Mouse (Mus musculus) MEL (cell line): ENCODE data around the gene Tubgcp6. TPM values are rescaled to one million over a fixed set of nuclear protein-coding genes. Genes with fewer than 3 reads are reported as not detected.

Experiments used
- DNase-seq: peaks from one replicate; pipeline ENCODE4 v3.0.0; 2011; ENCODE audit warnings: low read depth, low spot score
- H3K27ac ChIP-seq: 2 replicates; pipeline ENCODE4 v1.5.1; 2012; ENCODE audit warnings: low read depth, mild to moderate bottlenecking, control low read depth, low read length, moderate library complexity; ENCODE audit not compliant: control insufficient read depth
- H3K27me3 ChIP-seq, 2 experiments: fragments of 150-350 bp in 1 of 2; sonication (generic) in 1 of 2; 2 replicates each; pipeline ENCODE4 v1.6.1; 2012; ENCODE audit warnings: low read length in 2 of 2, mild to moderate bottlenecking in 2 of 2, improper control_type of control experiment in 1 of 2, moderate library complexity in 1 of 2; ENCODE audit not compliant: insufficient read depth in 2 of 2, control insufficient read depth in 1 of 2
- H3K36me3 ChIP-seq, 2 experiments: 2 replicates each; pipeline ENCODE4 v1.6.1; 2012 to 2014; ENCODE audit warnings: low read length in 2 of 2, improper control_type of control experiment in 1 of 2, inconsistent platforms in 1 of 2, mild to moderate bottlenecking in 1 of 2; ENCODE audit not compliant: insufficient read depth in 2 of 2, control insufficient read depth in 1 of 2
- H3K4me1 ChIP-seq, 2 experiments: fragments of 150-350 bp in 1 of 2; sonication (generic) in 1 of 2; 2 replicates each; pipeline ENCODE4 v1.6.1; 2012; ENCODE audit warnings: low read length in 2 of 2, improper control_type of control experiment in 1 of 2, mild to moderate bottlenecking in 1 of 2; ENCODE audit not compliant: insufficient read depth in 2 of 2, control insufficient read depth in 1 of 2
- H3K4me3 ChIP-seq, 2 experiments: fragments of 150-350 bp in 1 of 2; sonication (generic) in 1 of 2; 2 replicates each; pipeline ENCODE4 v1.5.1; 2012; ENCODE audit warnings: low read depth in 2 of 2, low read length in 2 of 2, mild to moderate bottlenecking in 2 of 2, moderate library complexity in 2 of 2, control low read depth in 1 of 2, improper control_type of control experiment in 1 of 2; ENCODE audit not compliant: control insufficient read depth in 1 of 2, insufficient read depth in 1 of 2
- H3K79me2 ChIP-seq: 2 replicates; pipeline ENCODE4 v1.6.1; 2012; ENCODE audit warnings: mild to moderate bottlenecking, low read length, moderate library complexity; ENCODE audit not compliant: control insufficient read depth, poor library complexity, insufficient read depth
- H3K9ac ChIP-seq: 2 replicates; pipeline ENCODE4 v1.6.1; 2012; ENCODE audit warnings: low read depth, mild to moderate bottlenecking, control low read depth, low read length, moderate library complexity; ENCODE audit not compliant: control insufficient read depth, poor library complexity, severe bottlenecking
- H3K9me3 ChIP-seq: fragments of 150-350 bp; sonication (generic); replicated peaks from 2 replicates; pipeline ENCODE4 v1.6.1; 2012; ENCODE audit warnings: mild to moderate bottlenecking, low read length, improper control_type of control experiment, moderate library complexity; ENCODE audit not compliant: insufficient read depth
- BHLHE40 ChIP-seq: IDR thresholded peaks from 2 replicates; pipeline ENCODE4 v1.6.1; 2012; ENCODE audit warnings: low read depth, mild to moderate bottlenecking, inconsistent platforms, low read length, improper control_type of control experiment, borderline replicate concordance
- CHD1 ChIP-seq: IDR thresholded peaks from 2 replicates; pipeline ENCODE4 v1.6.1; 2012; ENCODE audit warnings: low read depth, mild to moderate bottlenecking, inconsistent platforms, low read length, improper control_type of control experiment
- CTCF ChIP-seq, 3 experiments: IDR thresholded peaks in 2 of 3; conservative IDR thresholded peaks in 1 of 3; 2 replicates each; pipeline ENCODE4 v1.5.1; 2011 to 2012; ENCODE audit warnings: low read length in 3 of 3, low read depth in 2 of 3, mild to moderate bottlenecking in 2 of 3, improper control_type of control experiment in 1 of 3, inconsistent platforms in 1 of 3, mixed read lengths in 1 of 3, moderate library complexity in 1 of 3; ENCODE audit not compliant: control insufficient read depth in 1 of 3, insufficient read depth in 1 of 3, poor library complexity in 1 of 3, severe bottlenecking in 1 of 3
- E2F4 ChIP-seq: IDR thresholded peaks from 2 replicates; pipeline ENCODE4 v1.6.1; 2011; ENCODE audit warnings: low read depth, low read length, improper control_type of control experiment, borderline replicate concordance
- ELF1 ChIP-seq: IDR thresholded peaks from 2 replicates; pipeline ENCODE4 v1.6.1; 2014; ENCODE audit warnings: low read depth, mild to moderate bottlenecking, inconsistent platforms, low read length, improper control_type of control experiment, moderate library complexity
- EP300 ChIP-seq, 2 experiments: IDR thresholded peaks; 2 replicates each; pipeline ENCODE4 v1.6.1; 2011; ENCODE audit warnings: improper control_type of control experiment in 2 of 2, low read length in 2 of 2, low read depth in 1 of 2, mild to moderate bottlenecking in 1 of 2
- ETS1 ChIP-seq: IDR thresholded peaks from 2 replicates; pipeline ENCODE4 v1.6.1; 2012; ENCODE audit warnings: low read depth, mild to moderate bottlenecking, inconsistent platforms, low read length, improper control_type of control experiment, moderate library complexity
- GABPA ChIP-seq: IDR thresholded peaks from 2 replicates; pipeline ENCODE4 v1.6.1; 2012; ENCODE audit warnings: low read depth, mild to moderate bottlenecking, inconsistent platforms, low read length, improper control_type of control experiment, moderate library complexity
- GATA1 ChIP-seq: IDR thresholded peaks from 2 replicates; pipeline ENCODE4 v1.6.1; 2011; ENCODE audit warnings: low read depth, low read length, improper control_type of control experiment
- HCFC1 ChIP-seq: IDR thresholded peaks from 2 replicates; pipeline ENCODE4 v1.6.1; 2012; ENCODE audit warnings: low read depth, mild to moderate bottlenecking, inconsistent platforms, low read length, improper control_type of control experiment, moderate library complexity
- JUND ChIP-seq: IDR thresholded peaks from 2 replicates; pipeline ENCODE4 v1.6.1; 2011; ENCODE audit warnings: low read depth, mild to moderate bottlenecking, improper control_type of control experiment, low read length
- MAFK ChIP-seq: IDR thresholded peaks from 2 replicates; pipeline ENCODE4 v1.6.1; 2011; ENCODE audit warnings: low read depth, mild to moderate bottlenecking, low read length, improper control_type of control experiment, borderline replicate concordance
- MAZ ChIP-seq: IDR thresholded peaks from 2 replicates; pipeline ENCODE4 v1.6.1; 2012; ENCODE audit warnings: low read depth, mild to moderate bottlenecking, inconsistent platforms, low read length, improper control_type of control experiment
- MEF2A ChIP-seq: IDR thresholded peaks from 2 replicates; pipeline ENCODE4 v1.6.1; 2014; ENCODE audit warnings: low read depth, mild to moderate bottlenecking, inconsistent platforms, low read length, improper control_type of control experiment; ENCODE audit not compliant: poor library complexity, insufficient replicate concordance, severe bottlenecking; ENCODE audit errors: extremely low read depth
- MYB ChIP-seq: IDR thresholded peaks from 2 replicates; pipeline ENCODE4 v1.6.1; 2011; ENCODE audit warnings: mild to moderate bottlenecking, low read depth, low read length, improper control_type of control experiment
- NRF1 ChIP-seq: IDR thresholded peaks from 2 replicates; pipeline ENCODE4 v1.6.1; 2014; ENCODE audit warnings: low read depth, mild to moderate bottlenecking, inconsistent platforms, low read length, improper control_type of control experiment, moderate library complexity; ENCODE audit not compliant: poor library complexity, insufficient read depth, severe bottlenecking
- POLR2A ChIP-seq, 2 experiments: IDR thresholded peaks; 2 replicates each; pipeline ENCODE4 v1.6.1; 2011 to 2012; ENCODE audit warnings: low read length in 2 of 2, mild to moderate bottlenecking in 2 of 2, control low read depth in 1 of 2, improper control_type of control experiment in 1 of 2, low read depth in 1 of 2, moderate library complexity in 1 of 2; ENCODE audit not compliant: control insufficient read depth in 1 of 2, insufficient read depth in 1 of 2, poor library complexity in 1 of 2
- POLR2AphosphoS2 ChIP-seq: IDR thresholded peaks from 2 replicates; pipeline ENCODE4 v1.6.1; 2011; ENCODE audit warnings: low read length, improper control_type of control experiment
- POLR2AphosphoS5 ChIP-seq: IDR thresholded peaks from 2 replicates; pipeline ENCODE4 v1.6.1; 2012; ENCODE audit warnings: low read depth, borderline replicate concordance, mild to moderate bottlenecking, inconsistent platforms, low read length, moderate library complexity, mixed read lengths
- RCOR1 ChIP-seq: IDR thresholded peaks from 2 replicates; pipeline ENCODE4 v1.6.1; 2012; ENCODE audit warnings: low read depth, mild to moderate bottlenecking, inconsistent platforms, low read length, improper control_type of control experiment
- SIN3A ChIP-seq: IDR thresholded peaks from 2 replicates; pipeline ENCODE4 v1.6.1; 2012; ENCODE audit warnings: low read length, improper control_type of control experiment, inconsistent platforms
- TAL1 ChIP-seq: IDR thresholded peaks from 2 replicates; pipeline ENCODE4 v1.6.1; 2012; ENCODE audit warnings: mild to moderate bottlenecking, inconsistent platforms, low read length, moderate library complexity, mixed read lengths
- TBP ChIP-seq: IDR thresholded peaks from 2 replicates; pipeline ENCODE4 v1.8.0; 2011; ENCODE audit warnings: low read depth, low read length, improper control_type of control experiment
- UBTF ChIP-seq: IDR thresholded peaks from 2 replicates; pipeline ENCODE4 v1.6.1; 2012; ENCODE audit warnings: low read depth, mild to moderate bottlenecking, inconsistent platforms, low read length, improper control_type of control experiment, moderate library complexity, borderline replicate concordance; ENCODE audit not compliant: insufficient read depth
- USF1 ChIP-seq: IDR thresholded peaks from 2 replicates; pipeline ENCODE4 v1.6.1; 2014; ENCODE audit warnings: low read depth, mild to moderate bottlenecking, inconsistent platforms, low read length, improper control_type of control experiment, moderate library complexity
- USF2 ChIP-seq, 2 experiments: IDR thresholded peaks; 2 replicates each; pipeline ENCODE4 v1.6.1; 2011 to 2012; ENCODE audit warnings: improper control_type of control experiment in 2 of 2, low read length in 2 of 2, borderline replicate concordance in 1 of 2, inconsistent platforms in 1 of 2, low read depth in 1 of 2, mild to moderate bottlenecking in 1 of 2; ENCODE audit not compliant: insufficient read depth in 1 of 2
- ZC3H11A ChIP-seq: IDR thresholded peaks from 2 replicates; pipeline ENCODE4 v1.6.1; 2012; ENCODE audit warnings: low read depth, mild to moderate bottlenecking, inconsistent platforms, low read length, improper control_type of control experiment
- ZKSCAN1 ChIP-seq: IDR thresholded peaks from 2 replicates; pipeline ENCODE4 v1.6.1; 2012; ENCODE audit warnings: low read depth, mild to moderate bottlenecking, inconsistent platforms, low read length, improper control_type of control experiment, moderate library complexity
- ZMIZ1 ChIP-seq: IDR thresholded peaks from 2 replicates; pipeline ENCODE4 v1.6.1; 2012; ENCODE audit warnings: low read depth, mild to moderate bottlenecking, inconsistent platforms, low read length, improper control_type of control experiment, moderate library complexity
- ZNF384 ChIP-seq: IDR thresholded peaks from 2 replicates; pipeline ENCODE4 v1.6.1; 2012; ENCODE audit warnings: low read depth, mild to moderate bottlenecking, inconsistent platforms, low read length, improper control_type of control experiment
- polyA plus RNA-seq, 2 experiments: library from polyadenylated mRNA; stranded (reverse) in 1 of 2; unstranded in 1 of 2; fragments of >175 nt in 1 of 2; fragments of >200 nt in 1 of 2; gene quantifications; 2 replicates each; pipeline versions ENCODE4 v1.2.1 to v1.2.4; 2012; ENCODE audit warnings: low replicate concordance in 2 of 2, low read depth in 1 of 2; ENCODE audit not compliant: insufficient read length in 2 of 2, insufficient read depth in 1 of 2, missing spikeins in 1 of 2
- total RNA-seq: library from RNA; depleted of rRNA; stranded (reverse); fragments of 300-350 nt; gene quantifications from 2 replicates; pipeline ENCODE4 v1.2.3, GENCODE M21; 2012

The Tubgcp6 gene
- total and polyA plus RNA-seq, 3 experiments, result 17.5 to 25.3 TPM; not detected in 1

GRCm38 (mm10) chr15:89083906-89084305 lies 39.0 kb downstream of the Tubgcp6 start:
- Histone ChIP-seq H3K27ac (no peak overlapping the region), H3K79me2 (0 out of 2 replicates have a peak, but pooled peaks cover 2% of the 10 kb centered on the region), H3K36me3 (peaks cover under 1 to 7% of the 10 kb centered on the region in 2 experiments; a peak in 2 of 4 replicates), H3K27me3 (no peaks in the 10 kb centered on the region), H3K4me1 (peaks cover 0 to under 1% of the 10 kb centered on the region in 2 experiments; a peak in 1 of 4 replicates), H3K4me3 (no peak overlapping the region), H3K9me3 (no peaks in the 10 kb centered on the region), H3K9ac (no peak overlapping the region)
- DNase-seq, result no peak
- TF ChIP-seq MAZ (no peak), MAFK (no peak), UBTF (no peak), CTCF (IDR thresholded peaks at IDR 0.05 in 2 of 3, conservative IDR thresholded peaks at IDR 0.05 in 1 of 3; ENCODE audit: control insufficient read depth in 1 of 3, insufficient read depth in 1 of 3, low read depth in 2 of 3, low read length in 3 of 3, poor library complexity in 1 of 3, severe bottlenecking in 1 of 3) (no peak), EP300 (IDR thresholded peaks at IDR 0.05; ENCODE audit: low read depth in 1 of 2, low read length in 2 of 2) (no peak), POLR2AphosphoS5 (no peak), ZMIZ1 (no peak), TBP (no peak), USF2 (IDR thresholded peaks at IDR 0.05; ENCODE audit: borderline replicate concordance in 1 of 2, insufficient read depth in 1 of 2, low read depth in 1 of 2, low read length in 2 of 2) (no peak), MYB (no peak), ELF1 (no peak), MEF2A (no peak), TAL1 (no peak), POLR2A (IDR thresholded peaks at IDR 0.05; ENCODE audit: control insufficient read depth in 1 of 2, insufficient read depth in 1 of 2, low read depth in 1 of 2, low read length in 2 of 2, poor library complexity in 1 of 2) (no peak), GATA1 (no peak), E2F4 (no peak), POLR2AphosphoS2 (no peak), ZKSCAN1 (no peak)

- Histone ChIP-seq H3K9me3 (no peaks in the 10 kb centered on the region), H3K4me1 (peaks cover 0 to 24% of the 10 kb centered on the region in 2 experiments; a peak in 3 of 4 replicates), H3K27ac (peak overlapping the region; percentile 73), H3K27me3 (no peaks in the 10 kb centered on the region), H3K79me2 (peaks cover 22% of the 10 kb centered on the region), H3K4me3 (peak overlapping the region; percentile 91 to 95), H3K36me3 (peaks cover 7 to 15% of the 10 kb centered on the region in 2 experiments), H3K9ac (peak overlapping the region; percentile 92)
- DNase-seq, result peak; percentile 95
- TF ChIP-seq USF1 (no peak), POLR2AphosphoS2 (peak; percentile 76), JUND (no peak), ZKSCAN1 (no peak), EP300 (IDR thresholded peaks at IDR 0.05; ENCODE audit: low read depth in 1 of 2, low read length in 2 of 2) (no peak), GATA1 (no peak), BHLHE40 (no peak), CHD1 (no peak), HCFC1 (peak; percentile 63; the same call in 1 of the 2 replicates), ELF1 (peak; percentile 87), RCOR1 (no peak), GABPA (no peak), ZC3H11A (no peak), ZMIZ1 (peak; percentile 63; the same call in 1 of the 2 replicates), CTCF (IDR thresholded peaks at IDR 0.05 in 2 of 3, conservative IDR thresholded peaks at IDR 0.05 in 1 of 3; ENCODE audit: control insufficient read depth in 1 of 3, insufficient read depth in 1 of 3, low read depth in 2 of 3, low read length in 3 of 3, poor library complexity in 1 of 3, severe bottlenecking in 1 of 3) (no peak), NRF1 (no peak), ETS1 (no peak), ZNF384 (no peak), SIN3A (peak; percentile 90)
Observed at GRCm38 (mm10) chr15:89078208-89078836, 44.6 kb downstream of the Tubgcp6 start.
